Mouse (Mus musculus): ENCODE data around the gene Rorc. TPM values are rescaled to one million over a fixed set of nuclear protein-coding genes. Genes with fewer than 3 reads are reported as not detected.

The Rorc gene
- polyA plus RNA-seq, 1 experiment from 2014 or later, result 14.4 TPM

DNA sequence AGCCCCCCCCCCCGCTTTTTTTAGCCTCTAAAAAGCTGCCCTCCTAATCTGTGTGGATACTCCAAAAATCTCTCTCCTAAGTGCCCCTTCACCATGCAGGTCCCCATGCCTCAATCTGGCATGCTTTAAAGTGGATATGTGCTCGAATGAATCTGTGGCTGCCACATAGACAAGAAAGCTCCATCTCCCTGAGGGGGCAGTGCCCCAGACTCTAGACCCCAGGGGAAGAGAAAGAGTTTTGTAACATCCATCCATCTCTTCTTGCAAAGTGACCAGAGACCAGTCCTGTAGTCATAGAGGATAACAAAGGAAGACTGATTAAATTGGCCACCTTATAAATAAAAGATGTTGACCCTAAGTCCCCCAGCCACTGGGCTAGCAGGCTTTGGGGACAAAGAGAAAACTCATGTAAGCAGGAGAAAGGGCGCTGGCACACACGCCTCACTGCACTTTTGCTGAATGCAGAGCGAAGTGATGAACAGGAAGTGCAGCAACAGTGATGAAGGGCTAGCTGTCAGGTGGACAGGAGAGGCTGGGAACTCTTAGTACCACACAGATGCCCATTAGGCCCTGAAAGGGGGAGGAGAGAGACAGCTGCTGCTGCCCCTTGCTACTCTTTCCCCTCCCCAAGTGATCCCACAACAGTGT is 27.2 kb downstream of the Rorc start:
- DNase-seq (ENCODE audit: low spot score), result no peak
- no peak for TF ChIP-seq CTCF (IDR thresholded peaks at IDR 0.05; ENCODE audit: low read depth)
- ATAC-seq (replicated peaks; ENCODE audit: low FRiP score, low read depth), result no peak
- H3K9me3 ChIP-seq (replicated peaks; ENCODE audit: low read length), result no peaks in the 10 kb centered on the region
- H3K36me3 ChIP-seq (ENCODE audit: insufficient read depth, low read length), result no peaks in the 10 kb centered on the region
- no peak overlapping the region for H3K27ac ChIP-seq
- no peak overlapping the region for H3K4me3 ChIP-seq (replicated peaks; ENCODE audit: low read depth, low read length)
- H3K27me3 ChIP-seq (ENCODE audit: insufficient read depth, low read length), result no peaks in the 10 kb centered on the region
- WGBS, result 37% methylated on average over 5 of the region's 5 CpGs
- H3K4me1 ChIP-seq (replicated peaks; ENCODE audit: insufficient read depth, low read length), result 0 out of 2 replicates have a peak, but pooled peaks cover 4% of the 10 kb centered on the region
- no peak overlapping the region for H3K4me2 ChIP-seq (ENCODE audit: low read length)
- no peak overlapping the region for H3K9ac ChIP-seq (ENCODE audit: low read depth, low read length)

DNA sequence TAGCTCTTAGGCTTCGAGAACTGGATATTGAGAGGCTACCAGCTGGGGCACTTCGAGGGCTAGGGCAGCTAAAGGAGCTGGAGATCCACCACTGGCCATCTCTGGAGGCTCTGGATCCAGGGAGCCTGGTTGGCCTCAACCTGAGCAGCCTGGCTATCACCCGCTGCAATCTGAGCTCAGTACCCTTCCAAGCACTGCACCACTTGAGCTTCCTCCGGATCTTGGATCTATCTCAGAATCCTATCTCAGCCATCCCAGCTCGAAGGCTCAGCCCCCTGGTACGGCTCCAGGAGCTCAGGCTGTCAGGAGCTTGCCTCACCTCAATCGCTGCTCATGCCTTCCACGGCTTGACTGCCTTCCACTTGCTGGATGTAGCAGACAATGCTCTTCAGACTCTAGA is 29.9 kb downstream of the Rorc start:
- Histone ChIP-seq H3K9me3 (replicated peaks; ENCODE audit: low read length) (no peaks in the 10 kb centered on the region), H3K9ac (ENCODE audit: low read depth, low read length) (no peak overlapping the region), H3K27ac (no peak overlapping the region), H3K4me2 (ENCODE audit: low read length) (no peak overlapping the region), H3K36me3 (ENCODE audit: insufficient read depth, low read length) (no peaks in the 10 kb centered on the region), H3K27me3 (ENCODE audit: insufficient read depth, low read length) (no peaks in the 10 kb centered on the region), H3K4me3 (replicated peaks; ENCODE audit: low read depth, low read length) (no peak overlapping the region), H3K4me1 (replicated peaks; ENCODE audit: insufficient read depth, low read length) (0 out of 2 replicates have a peak, but pooled peaks cover 4% of the 10 kb centered on the region)
- no peak for TF ChIP-seq CTCF (IDR thresholded peaks at IDR 0.05; ENCODE audit: low read depth)
- ATAC-seq (replicated peaks; ENCODE audit: low FRiP score, low read depth) (no peak), DNase-seq (ENCODE audit: low spot score) (no peak)
- 66% methylated on average over 8 of the region's 8 CpGs for WGBS

DNA sequence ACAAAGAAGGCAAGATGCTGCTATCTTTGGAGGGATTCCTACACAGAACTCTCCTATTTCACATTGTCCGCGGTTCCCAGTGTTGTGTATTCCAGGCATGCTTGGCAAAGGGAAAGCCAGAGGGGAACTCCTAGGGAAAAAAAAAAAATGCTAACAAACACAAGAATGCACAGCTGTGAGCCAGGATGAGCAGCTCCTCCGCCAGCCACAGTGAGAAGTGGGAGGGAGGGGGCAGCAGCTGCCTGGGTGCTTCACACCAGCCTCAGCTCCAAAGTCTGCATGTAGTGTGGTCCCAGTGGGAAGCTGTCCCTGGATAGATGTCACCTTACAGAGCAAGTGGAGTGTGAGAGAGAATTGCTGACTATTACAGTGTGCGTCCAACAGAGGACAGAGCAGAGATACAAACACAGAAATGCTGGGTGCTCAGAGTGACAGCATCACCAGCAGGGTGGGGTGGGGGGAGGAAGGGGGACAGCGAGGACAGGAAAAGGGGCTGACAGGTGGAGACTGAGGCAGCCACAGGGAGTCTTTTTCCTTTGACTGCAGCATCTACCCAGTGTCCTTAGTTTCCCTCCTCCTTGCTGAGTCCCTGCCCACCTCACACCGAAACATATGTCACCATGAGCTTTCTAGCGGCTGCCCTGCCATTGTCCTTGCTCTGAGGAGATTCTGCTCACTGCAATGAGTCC is 31.9 kb downstream of the Rorc start:
- Histone ChIP-seq H3K27me3 (ENCODE audit: insufficient read depth, low read length) (no peaks in the 10 kb centered on the region), H3K9me3 (replicated peaks; ENCODE audit: low read length) (no peaks in the 10 kb centered on the region), H3K4me1 (replicated peaks; ENCODE audit: insufficient read depth, low read length) (0 out of 2 replicates have a peak, but pooled peaks cover 4% of the 10 kb centered on the region), H3K4me2 (ENCODE audit: low read length) (no peak overlapping the region), H3K4me3 (replicated peaks; ENCODE audit: low read depth, low read length) (no peak overlapping the region), H3K9ac (ENCODE audit: low read depth, low read length) (no peak overlapping the region), H3K27ac (no peak overlapping the region), H3K36me3 (ENCODE audit: insufficient read depth, low read length) (no peaks in the 10 kb centered on the region)
- ATAC-seq (replicated peaks; ENCODE audit: low FRiP score, low read depth), result 0 out of 2 replicates have a peak, but pooled peaks have one; percentile 30
- no peak for TF ChIP-seq CTCF (IDR thresholded peaks at IDR 0.05; ENCODE audit: low read depth)
- WGBS, result 22% methylated on average over 7 of the region's 7 CpGs
- peak; percentile 22 for DNase-seq (ENCODE audit: low spot score)

DNA sequence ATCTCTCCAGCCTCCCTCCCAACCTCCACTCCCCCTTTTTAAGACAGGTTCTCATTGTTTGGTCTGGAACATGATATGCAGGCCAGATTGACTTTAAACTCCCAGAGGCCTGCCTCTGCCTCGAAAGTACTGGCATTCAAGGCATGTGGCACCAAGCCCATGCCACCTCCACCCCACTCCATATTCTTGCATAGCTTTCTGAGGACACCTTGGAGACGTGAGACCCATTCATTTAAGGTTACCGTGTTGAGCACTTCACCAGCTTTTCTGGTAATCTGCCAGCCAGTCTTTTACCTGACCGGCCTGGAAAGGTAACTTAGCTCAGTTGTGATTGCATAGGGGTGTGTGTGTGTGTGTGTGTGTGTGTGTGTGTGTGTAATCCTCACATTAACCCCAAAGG is 33.0 kb downstream of the Rorc start:
- Histone ChIP-seq H3K27me3 (ENCODE audit: insufficient read depth, low read length) (no peaks in the 10 kb centered on the region), H3K4me1 (replicated peaks; ENCODE audit: insufficient read depth, low read length) (0 out of 2 replicates have a peak, but pooled peaks cover 4% of the 10 kb centered on the region), H3K36me3 (ENCODE audit: insufficient read depth, low read length) (no peaks in the 10 kb centered on the region), H3K9me3 (replicated peaks; ENCODE audit: low read length) (no peaks in the 10 kb centered on the region), H3K27ac (no peak overlapping the region), H3K9ac (ENCODE audit: low read depth, low read length) (no peak overlapping the region), H3K4me3 (replicated peaks; ENCODE audit: low read depth, low read length) (no peak overlapping the region), H3K4me2 (ENCODE audit: low read length) (no peak overlapping the region)
- peak; percentile 46 for DNase-seq (ENCODE audit: low spot score)
- TF ChIP-seq CTCF (IDR thresholded peaks at IDR 0.05; ENCODE audit: low read depth), result no peak
- 53% methylated on average over 4 of the region's 4 CpGs for WGBS
- ATAC-seq (replicated peaks; ENCODE audit: low FRiP score, low read depth), result no peak

DNA sequence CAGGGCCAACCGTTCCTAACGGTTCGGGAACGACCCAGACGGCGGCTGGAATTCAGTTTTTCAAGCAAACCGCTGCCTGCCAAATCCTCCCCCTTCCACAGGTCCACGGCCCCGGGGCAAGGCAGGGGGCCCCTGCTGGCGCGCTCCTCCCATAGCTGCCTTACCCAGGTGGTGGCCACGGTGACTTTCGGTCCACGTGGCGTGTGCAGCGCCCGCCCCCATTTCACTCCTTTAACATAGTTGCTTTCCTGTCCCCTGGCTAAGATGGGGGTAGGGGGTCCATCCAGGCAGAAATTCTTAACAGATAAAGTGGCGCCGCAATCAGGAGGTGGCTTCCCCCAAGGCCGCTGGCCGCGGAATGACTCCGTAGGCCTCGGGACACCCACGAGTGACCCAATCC is 39.9 kb downstream of the Rorc start:
- H3K4me1 ChIP-seq (replicated peaks; ENCODE audit: insufficient read depth, low read length), result peaks cover 10% of the 10 kb centered on the region
- H3K4me2 ChIP-seq (ENCODE audit: low read length), result peak overlapping the region; percentile 66
- no peak overlapping the region for H3K27ac ChIP-seq
- no peak for DNase-seq (ENCODE audit: low spot score)
- H3K27me3 ChIP-seq (ENCODE audit: insufficient read depth, low read length), result no peaks in the 10 kb centered on the region
- no peaks in the 10 kb centered on the region for H3K36me3 ChIP-seq (ENCODE audit: insufficient read depth, low read length)
- H3K9me3 ChIP-seq (replicated peaks; ENCODE audit: low read length), result no peaks in the 10 kb centered on the region
- TF ChIP-seq CTCF (IDR thresholded peaks at IDR 0.05; ENCODE audit: low read depth), result 0 out of 2 replicates have a peak, but pooled peaks have one; percentile 6
- peak; percentile 23; the same call in 1 of the 2 replicates for ATAC-seq (replicated peaks; ENCODE audit: low FRiP score, low read depth)
- H3K4me3 ChIP-seq (replicated peaks; ENCODE audit: low read depth, low read length), result peak overlapping the region; percentile 34
- WGBS, result 8% methylated on average over 25 of the region's 25 CpGs
- 0 out of 2 replicates have a peak overlapping the region, but pooled peaks have one; percentile 10 for H3K9ac ChIP-seq (ENCODE audit: low read depth, low read length)

DNA sequence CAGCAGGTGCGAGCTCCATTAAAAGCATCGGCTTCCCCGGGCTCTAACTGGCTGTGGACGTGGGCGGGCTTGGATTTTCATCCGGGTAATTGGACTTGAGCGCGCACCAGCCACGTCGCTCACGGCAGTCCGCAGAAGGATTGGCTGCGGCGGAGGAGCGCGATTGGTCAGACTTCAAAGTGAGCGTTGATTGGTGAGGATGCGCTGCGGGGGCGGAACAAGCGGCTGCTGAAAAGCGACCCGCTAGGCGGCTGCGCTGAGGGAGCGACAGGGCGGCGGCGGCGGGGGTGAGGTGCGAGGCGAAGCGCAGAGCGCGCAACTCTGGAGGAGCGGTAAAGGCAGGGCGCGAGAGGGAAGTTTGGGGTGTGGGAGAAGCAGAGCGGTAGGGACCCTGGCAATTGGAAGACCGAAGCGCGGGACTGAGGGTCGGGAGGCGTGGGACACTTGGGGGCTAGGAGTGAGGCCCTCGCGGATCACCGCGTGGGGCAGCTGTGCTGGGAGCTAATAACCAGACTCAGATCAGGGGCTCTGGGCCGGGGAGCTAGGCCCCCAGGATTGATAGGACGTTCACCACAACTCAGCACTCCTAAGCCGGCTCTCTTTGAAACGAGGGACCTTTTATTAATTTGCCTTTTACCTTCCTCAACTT is 40.6 kb downstream of the Rorc start, which contains the start of gene Tdrkh:
Tdrkh (plus strand) TSS at position 243 of the 649 bp plus-strand sequence.
- 0 out of 2 replicates have a peak within 1 kb of the TSS, but pooled peaks have one; percentile 10 for H3K9ac ChIP-seq (ENCODE audit: low read depth, low read length)
- peak within 1 kb of the TSS; percentile 66 for H3K4me2 ChIP-seq (ENCODE audit: low read length)
- TF ChIP-seq CTCF (IDR thresholded peaks at IDR 0.05; ENCODE audit: low read depth), result peak; percentile 34
- no peaks in the 10 kb centered on the region for H3K36me3 ChIP-seq (ENCODE audit: insufficient read depth, low read length)
- H3K27me3 ChIP-seq (ENCODE audit: insufficient read depth, low read length), result no peaks in the 10 kb centered on the region
- H3K27ac ChIP-seq, result no peak within 1 kb of the TSS
- WGBS, result 10% methylated on average over 52 of the region's 52 CpGs
- H3K4me3 ChIP-seq (replicated peaks; ENCODE audit: low read depth, low read length), result peak within 1 kb of the TSS; percentile 34
- DNase-seq (ENCODE audit: low spot score), result peak; percentile 98
- H3K4me1 ChIP-seq (replicated peaks; ENCODE audit: insufficient read depth, low read length), result peaks cover 10% of the 10 kb centered on the region
- ATAC-seq (replicated peaks; ENCODE audit: low FRiP score, low read depth), result peak; percentile 100
- no peaks in the 10 kb centered on the region for H3K9me3 ChIP-seq (replicated peaks; ENCODE audit: low read length)
